Mouse (Mus musculus) hindbrain, postnatal 0 days (tissue): ENCODE measurements around the gene Fat3. TPM values are rescaled to one million over a fixed set of nuclear protein-coding genes. Genes with fewer than 3 reads are reported as not detected.

Experiments
- ATAC-seq: fragments of 200-750 bp; cut with Nextera tagmentation; 2 replicates; pipeline ENCODE4 v1.8.0; 2017; ENCODE audit warnings: mild to moderate bottlenecking, moderate TSS enrichment, moderate library complexity
- DNase-seq: peaks from one replicate; pipeline ENCODE4 v3.0.0-alpha.2; 2015; ENCODE audit warnings: low spot score
- H3K27ac ChIP-seq: fragments of 300-500 bp; sonication (generic); 2 replicates; pipeline ENCODE4 v1.5.1; 2014; ENCODE audit warnings: mild to moderate bottlenecking
- H3K27me3 ChIP-seq: fragments of 300-500 bp; sonication (generic); 2 replicates; pipeline ENCODE4 v1.6.1; 2014; ENCODE audit warnings: low read length, mixed read lengths; ENCODE audit not compliant: insufficient read depth
- H3K36me3 ChIP-seq: fragments of 300-500 bp; sonication (generic); 2 replicates; pipeline ENCODE4 v1.6.1; 2014; ENCODE audit warnings: low read length, mixed read lengths; ENCODE audit not compliant: insufficient read depth
- H3K4me1 ChIP-seq: fragments of 300-500 bp; sonication (generic); 2 replicates; pipeline ENCODE4 v1.6.1; 2014; ENCODE audit warnings: antibody characterized with exemption, low read length, mixed read lengths; ENCODE audit not compliant: insufficient read depth
- H3K4me2 ChIP-seq: fragments of 300-500 bp; sonication (generic); 2 replicates; pipeline ENCODE4 v1.6.1; 2014; ENCODE audit warnings: low read depth, mild to moderate bottlenecking, low read length, moderate library complexity, mixed read lengths
- H3K4me3 ChIP-seq: fragments of 300-500 bp; sonication (generic); 2 replicates; pipeline ENCODE4 v1.5.1; 2014; ENCODE audit warnings: low read length
- H3K9ac ChIP-seq: fragments of 300-500 bp; sonication (generic); replicated peaks from 2 replicates; pipeline ENCODE4 v1.6.1; 2014; ENCODE audit warnings: mild to moderate bottlenecking, low read length, moderate library complexity, mixed read lengths
- H3K9me3 ChIP-seq: fragments of 300-500 bp; sonication (generic); 2 replicates; pipeline ENCODE4 v1.6.1; 2016; ENCODE audit warnings: low read length, mixed read lengths
- CTCF ChIP-seq: IDR thresholded peaks from 2 replicates; pipeline ENCODE4 v1.5.1; 2016; ENCODE audit warnings: antibody characterized with exemption, control low read depth, low read depth
- WGBS: fragments of 180-500 bp; shearing (Covaris S2); extraction: QIAGEN DNeasy Blood & Tissue Kit; methylation state at CpG from one replicate; pipeline ENCODE4 v1.1.7; 2014; 5-methylcytosine and 5-hydroxymethylcytosine counted together
- polyA plus RNA-seq: library from polyadenylated mRNA; unstranded; fragments of >200 nt; fragmentation: Nextera tagmentation; extraction: Ambion mirVana; gene quantifications from 2 replicates; pipeline ENCODE4 v1.2.1, GENCODE M21; 2015
- total RNA-seq: library from RNA; depleted of rRNA; stranded (reverse); fragments of >200 nt; gene quantifications from 2 replicates; pipeline ENCODE4 v1.2.3, GENCODE M21; 2014

Fat3 gene
- total and polyA plus RNA-seq, 2 experiments from 2014 or later: 4.7 to 36.4 TPM

- no peak overlapping the region for H3K9ac ChIP-seq
- H3K27ac ChIP-seq: no peak overlapping the region
- no peak for TF ChIP-seq CTCF
- peaks cover 9% of the 10 kb centered on the region; the same call in 1 of the 2 replicates for H3K4me1 ChIP-seq
- no peaks in the 10 kb centered on the region for H3K36me3 ChIP-seq
- 39% methylated on average over 8 of the region's 8 CpGs for WGBS
- ATAC-seq (no peak), DNase-seq (no peak)
- no peak overlapping the region for H3K4me2 ChIP-seq
- H3K4me3 ChIP-seq: no peak overlapping the region
- no peaks in the 10 kb centered on the region for H3K27me3 ChIP-seq
- H3K9me3 ChIP-seq: no peaks in the 10 kb centered on the region
Observed at GRCm38 (mm10) chr9:16093047-16093668, 407.9 kb downstream of the Fat3 start.

- Histone ChIP-seq H3K4me3 (no peak overlapping the region), H3K4me2 (no peak overlapping the region), H3K27me3 (no peaks in the 10 kb centered on the region), H3K27ac (no peak overlapping the region; the same call in 1 of the 2 replicates), H3K4me1 (peaks cover 9% of the 10 kb centered on the region; the same call in 1 of the 2 replicates), H3K36me3 (no peaks in the 10 kb centered on the region), H3K9me3 (no peaks in the 10 kb centered on the region), H3K9ac (no peak overlapping the region)
- TF ChIP-seq CTCF: no peak
- peak; percentile 53; the same call in 1 of the 2 replicates for ATAC-seq
- DNase-seq: peak; percentile 42
- 20% methylated on average over 5 of the region's 5 CpGs for WGBS
Observed at GRCm38 (mm10) chr9:16092051-16092967, 408.8 kb downstream of the Fat3 start.

GRCm38 (mm10) chr9:16079292-16079691 is 421.8 kb downstream of the Fat3 start:
- H3K27ac ChIP-seq: no peak overlapping the region
- no peak for TF ChIP-seq CTCF
- 26% methylated on average over 2 of the region's 2 CpGs for WGBS

DNA sequence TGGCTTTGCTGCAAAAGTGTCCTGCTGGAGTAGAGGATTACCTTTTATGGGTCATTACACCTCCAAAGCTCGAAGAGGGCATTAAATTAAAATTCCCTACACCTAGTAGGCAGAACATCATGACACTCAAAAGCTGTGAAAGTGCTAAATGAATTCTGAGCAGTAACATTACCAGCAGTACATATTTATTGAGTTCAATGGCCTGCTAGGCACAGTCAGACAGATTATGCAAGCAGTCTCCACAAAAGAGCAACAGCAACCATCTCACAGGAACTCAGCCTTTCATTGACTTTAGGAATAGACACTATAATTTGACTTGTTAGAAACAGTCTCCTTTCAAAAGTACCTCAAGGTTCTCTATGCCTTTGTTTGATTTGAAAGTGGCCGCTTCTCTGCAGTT is 426.4 kb downstream of the Fat3 start:
- Histone ChIP-seq H3K4me3 (no peak overlapping the region), H3K9ac (no peak overlapping the region), H3K27ac (no peak overlapping the region), H3K4me2 (no peak overlapping the region), H3K36me3 (no peaks in the 10 kb centered on the region), H3K4me1 (no peaks in the 10 kb centered on the region; the same call in 1 of the 2 replicates), H3K9me3 (no peaks in the 10 kb centered on the region), H3K27me3 (no peaks in the 10 kb centered on the region)
- no peak for DNase-seq
- no peak for TF ChIP-seq CTCF
- ATAC-seq: no peak
- 37% methylated on average over 2 of the region's 2 CpGs for WGBS

More at GRCm38 (mm10) chr9:16079292-16079691, 421.8 kb downstream of the Fat3 start:
- H3K9ac ChIP-seq: no peak overlapping the region
- no peak overlapping the region for H3K4me3 ChIP-seq
- H3K4me1 ChIP-seq: no peaks in the 10 kb centered on the region; the same call in 1 of the 2 replicates
- no peaks in the 10 kb centered on the region for H3K27me3 ChIP-seq
- H3K9me3 ChIP-seq: no peaks in the 10 kb centered on the region
- DNase-seq (no peak), ATAC-seq (no peak)
- no peaks in the 10 kb centered on the region for H3K36me3 ChIP-seq
- no peak overlapping the region for H3K4me2 ChIP-seq

DNA sequence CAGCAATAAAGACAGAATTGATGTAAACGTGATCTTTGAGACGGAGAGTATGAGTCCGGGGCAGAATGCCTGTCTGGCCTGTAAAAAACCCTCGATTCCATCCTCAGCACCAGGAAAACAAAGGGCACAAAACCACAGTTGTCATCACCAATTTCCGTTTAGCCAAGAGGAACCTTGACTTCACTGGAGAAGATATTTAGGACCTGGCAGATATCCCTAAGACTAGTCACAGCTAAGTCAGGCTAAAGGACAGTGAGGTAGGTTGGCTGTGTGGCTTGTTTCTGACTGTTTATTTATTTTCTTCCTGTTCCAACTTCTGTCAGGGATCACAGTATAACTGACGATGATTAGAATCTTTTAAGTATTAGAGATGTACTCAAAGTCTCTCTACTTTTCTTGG is 427.0 kb downstream of the Fat3 start:
- H3K4me1 ChIP-seq: no peaks in the 10 kb centered on the region
- H3K4me2 ChIP-seq: no peak overlapping the region
- H3K36me3 ChIP-seq: no peaks in the 10 kb centered on the region
- no peak overlapping the region for H3K4me3 ChIP-seq
- no peaks in the 10 kb centered on the region for H3K9me3 ChIP-seq
- no peak overlapping the region for H3K27ac ChIP-seq
- 35% methylated on average over 6 of the region's 6 CpGs for WGBS
- H3K27me3 ChIP-seq: no peaks in the 10 kb centered on the region
- TF ChIP-seq CTCF: no peak
- DNase-seq (no peak), ATAC-seq (no peak)
- no peak overlapping the region for H3K9ac ChIP-seq

DNA sequence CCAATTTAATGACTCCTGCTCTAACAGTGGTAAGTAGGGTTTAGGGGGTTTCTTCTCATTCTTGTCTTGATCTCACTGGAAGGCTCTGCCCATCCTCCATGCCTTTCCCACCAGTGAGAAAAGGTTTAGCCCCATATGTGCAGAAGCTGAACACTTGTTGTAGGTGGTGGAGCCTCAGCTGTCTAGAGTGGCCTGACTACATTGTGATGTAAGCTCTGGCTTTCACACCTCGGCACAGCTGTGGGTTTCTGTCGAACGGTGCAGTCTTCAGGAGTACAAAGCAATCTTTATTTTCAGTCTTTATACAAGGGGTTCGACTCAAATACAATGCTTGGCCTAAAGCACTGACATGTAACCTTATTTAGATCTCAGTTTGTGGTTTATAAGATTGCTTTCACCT is 437.6 kb downstream of the Fat3 start:
- H3K9me3 ChIP-seq: no peaks in the 10 kb centered on the region
- no peak overlapping the region for H3K4me3 ChIP-seq
- no peaks in the 10 kb centered on the region for H3K4me1 ChIP-seq
- no peak overlapping the region for H3K9ac ChIP-seq
- no peaks in the 10 kb centered on the region for H3K27me3 ChIP-seq
- TF ChIP-seq CTCF: no peak
- WGBS: 54% methylated on average over 4 of the region's 4 CpGs
- H3K36me3 ChIP-seq: no peaks in the 10 kb centered on the region
- H3K27ac ChIP-seq: no peak overlapping the region
- H3K4me2 ChIP-seq: no peak overlapping the region
- DNase-seq (no peak), ATAC-seq (no peak)
